Mouse (Mus musculus): Measurements from ENCODE around the gene Trpm8.

DNA sequence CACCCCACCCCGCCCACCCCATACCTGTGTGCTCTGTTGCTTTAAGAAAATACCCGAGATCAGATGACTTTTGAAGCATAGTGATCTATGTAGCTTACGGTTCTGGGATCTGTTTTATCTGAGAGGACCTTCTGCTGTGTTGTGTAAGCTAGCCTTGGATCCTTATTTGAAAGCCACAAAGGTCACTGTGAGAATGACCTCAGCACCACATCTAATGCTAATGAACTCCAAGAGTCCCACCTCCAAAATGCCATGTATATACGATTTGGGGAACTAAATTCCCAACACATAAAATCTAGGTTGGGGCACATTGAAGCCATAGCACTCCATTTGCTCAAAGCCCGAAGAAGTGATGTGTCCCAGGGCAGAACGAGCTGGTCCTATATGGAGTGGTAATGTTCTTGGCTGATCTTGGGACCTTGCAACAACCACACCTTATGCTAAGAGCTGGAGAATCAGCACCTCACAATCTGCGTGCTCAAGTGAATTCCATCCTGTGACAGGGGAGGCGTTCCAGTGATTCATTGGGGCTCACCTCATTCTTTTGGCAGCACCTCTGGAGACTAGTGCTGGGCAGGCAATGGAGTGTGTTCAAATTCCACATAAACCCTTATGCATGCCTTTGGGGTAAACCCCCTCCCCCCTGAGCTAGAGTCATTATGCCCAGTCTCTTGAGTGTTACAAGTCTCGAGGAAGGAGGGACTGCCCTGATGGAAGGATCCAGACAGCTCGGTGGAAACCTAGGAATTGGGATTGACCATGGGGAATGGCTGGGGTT is 20.4 kb upstream of the Trpm8 start:
- TF ChIP-seq CTCF (IDR thresholded peaks at IDR 0.05; ENCODE audit: extremely low read depth, insufficient read length, insufficient replicate concordance, low read depth, low read length) = no peak
- no peak for TF ChIP-seq POLR2A (IDR thresholded peaks at IDR 0.05; ENCODE audit: low read depth, low read length)
